Mouse (Mus musculus) thymus, adult 2 months (tissue): ENCODE results near the gene Prkn.

ENCODE experiments used
- CTCF ChIP-seq: fragments of 200-500 bp; IDR thresholded peaks from 2 replicates; pipeline ENCODE4 v1.5.1; 2012; ENCODE audit warnings: mild to moderate bottlenecking, control low read depth, low read length, moderate library complexity, borderline replicate concordance; ENCODE audit not compliant: control insufficient read depth, poor library complexity, insufficient read depth; ENCODE audit errors: extremely low read depth
- POLR2A ChIP-seq: fragments of 200-500 bp; IDR thresholded peaks from 2 replicates; pipeline ENCODE4 v1.6.1; 2012; ENCODE audit warnings: mild to moderate bottlenecking, low read length, control low read depth, moderate library complexity; ENCODE audit not compliant: control insufficient read depth, poor library complexity, insufficient read depth; ENCODE audit errors: extremely low read depth

DNA sequence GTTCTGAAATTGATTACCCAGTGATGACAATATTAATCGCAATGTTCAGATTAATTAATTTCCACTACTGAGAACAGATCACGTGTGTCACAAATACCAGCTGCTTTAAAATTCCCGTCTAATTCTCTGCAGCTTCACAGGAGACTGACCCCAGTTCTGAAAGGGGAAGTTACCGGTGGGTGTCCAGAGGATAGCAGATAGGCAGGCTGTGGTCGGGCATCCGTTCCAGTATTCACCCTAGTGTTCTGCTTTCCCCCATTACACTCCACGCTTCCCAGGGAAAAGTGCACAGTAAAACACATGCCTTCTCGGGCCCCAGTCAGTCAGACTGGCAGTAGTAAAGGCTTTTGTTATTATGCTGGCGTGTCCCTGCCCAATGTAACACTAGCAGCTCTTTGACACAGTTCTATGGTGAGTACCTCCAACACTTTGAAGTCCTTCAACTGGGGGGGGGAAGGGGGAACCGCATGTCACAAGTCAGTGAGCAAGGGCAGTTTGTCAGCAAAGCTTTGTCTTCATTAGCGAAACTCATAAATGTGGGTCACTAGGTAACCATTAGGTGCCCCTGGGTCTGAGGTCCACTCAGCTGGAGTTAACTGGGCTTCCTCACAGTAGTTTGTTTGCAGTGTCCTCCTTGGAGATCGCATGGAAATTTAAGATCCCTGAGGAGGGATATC, 940.8 kb downstream of the Prkn start:
- TF ChIP-seq CTCF: no peak
- no peak for TF ChIP-seq POLR2A
